Mouse (Mus musculus) T-helper 1 cell (primary cell): ENCODE data around the gene Trappc13.

Experiments
- in situ Hi-C: fragments of 300-600 bp; cut with MboI, MseI; formaldehyde crosslinking; loops from one replicate; pipeline ENCODE4 v1.15.1; 2025; ENCODE audit warnings: high pct_unique_total_duplicates

The Trappc13 gene

DNA sequence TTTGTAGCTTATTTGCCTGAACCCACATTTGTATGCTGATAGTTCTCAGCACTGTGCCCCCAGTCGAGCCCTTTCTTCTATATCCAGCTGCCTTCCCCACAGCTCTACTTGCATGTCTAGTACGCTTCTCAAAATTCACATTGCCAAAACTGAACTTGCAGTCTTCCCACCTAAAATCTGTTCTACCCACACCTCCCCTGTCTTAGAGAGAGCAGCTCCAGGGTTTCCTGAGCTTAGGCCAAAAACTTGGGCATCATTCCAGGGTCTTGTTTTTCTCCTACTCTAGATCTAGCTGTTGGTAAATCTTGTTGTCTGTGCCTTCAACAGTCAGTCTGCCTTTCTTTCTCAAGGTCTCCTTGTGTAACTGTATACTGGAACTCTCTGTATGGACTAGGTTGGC, 63.4 kb downstream of the Trappc13 start:
- in situ Hi-C loops, result no loop called here

GRCm38 (mm10) chr13:104113782-104114181, 64.5 kb downstream of the Trappc13 start:
- in situ Hi-C loops, result no loop called here

DNA sequence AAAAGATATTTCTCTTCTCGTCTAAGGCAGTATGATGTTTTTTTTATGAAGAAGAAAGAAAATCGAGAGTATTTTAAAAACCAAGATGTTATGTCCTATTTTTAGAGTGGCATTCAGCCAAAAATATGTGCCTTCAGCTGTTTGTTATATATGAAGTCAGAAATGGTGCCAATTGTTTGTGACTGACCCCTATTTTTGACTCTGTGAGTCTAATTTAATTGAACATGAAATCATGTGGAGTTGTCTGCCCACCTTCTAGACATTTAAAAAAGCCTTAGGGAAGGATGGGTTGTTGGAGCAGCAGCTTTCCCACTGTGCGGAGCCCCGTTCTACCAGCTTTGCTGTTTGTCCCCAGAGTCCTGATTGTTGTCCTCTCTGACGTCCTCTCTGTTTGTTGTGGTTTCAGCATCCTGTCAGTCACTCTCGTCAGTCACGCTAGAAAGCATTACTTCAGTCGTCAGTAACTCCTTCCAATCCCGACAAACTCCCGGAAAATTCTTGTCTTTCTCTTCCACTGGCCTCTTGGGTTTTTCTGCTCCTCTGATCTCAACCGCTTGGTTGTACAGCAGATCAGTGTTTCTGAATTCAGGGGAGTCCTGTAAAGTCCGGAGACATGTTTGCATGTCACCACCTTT, 65.9 kb downstream of the Trappc13 start:
- in situ Hi-C loops, result no loop called here

DNA sequence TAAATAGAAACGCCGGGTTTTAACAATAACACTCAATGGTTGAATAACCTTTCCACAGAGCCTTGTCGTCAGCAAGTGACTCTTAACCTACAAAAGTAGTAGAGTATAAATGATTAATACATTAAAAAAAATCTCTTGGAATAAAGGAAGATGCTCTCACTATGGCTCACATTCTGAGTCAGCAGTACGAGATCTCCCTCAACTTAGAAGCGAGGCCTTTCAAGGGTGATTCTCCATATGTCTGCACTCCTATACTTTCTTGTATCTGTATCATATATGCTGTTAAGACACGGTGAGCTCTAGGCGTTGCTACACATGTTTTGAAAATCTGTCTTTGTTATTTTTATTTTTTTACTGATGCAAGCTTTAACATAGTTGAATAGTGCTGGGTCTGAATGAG, 67.7 kb downstream of the Trappc13 start:
- in situ Hi-C loops, result no loop called here

- in situ Hi-C loops, result no loop called here
These were observed 68.3 kb downstream of the Trappc13 start for GRCm38 (mm10) chr13:104109816-104110521.

GRCm38 (mm10) chr13:104109288-104109815, 68.9 kb downstream of the Trappc13 start, which contains the start of the genes Nln and Sgtb:
Gene Nln, minus strand, starts transcription at chr13:104109614.
Gene Sgtb, plus strand, starts transcription at chr13:104109741.
- in situ Hi-C loops, result no loop called here

- in situ Hi-C loops, result no loop called here
These were observed 69.5 kb downstream of the Trappc13 start for GRCm38 (mm10) chr13:104108651-104109287.

GRCm38 (mm10) chr13:104101606-104102235, 76.5 kb downstream of the Trappc13 start:
- in situ Hi-C loops, result no loop called here

DNA sequence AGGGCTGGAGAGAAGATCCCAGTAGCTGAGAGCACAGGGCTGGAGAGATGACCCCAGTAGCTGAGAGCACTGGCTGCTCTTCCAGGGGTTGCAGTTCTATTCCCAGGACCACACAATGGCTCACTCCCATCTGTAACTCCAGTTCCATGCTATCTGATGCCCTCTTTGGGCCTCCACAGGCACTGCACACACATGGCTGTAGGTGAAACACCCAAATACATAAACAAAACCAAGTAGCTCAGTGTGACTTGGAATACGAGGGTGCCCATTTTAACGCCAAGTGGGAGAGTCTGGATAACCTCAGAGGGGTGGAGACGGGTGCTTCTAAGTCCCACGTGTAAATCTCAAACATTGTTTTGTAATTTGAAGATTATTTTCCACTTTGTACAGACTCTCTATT, 77.9 kb downstream of the Trappc13 start:
- in situ Hi-C loops, result no loop called here

- in situ Hi-C loops, result no loop called here
These were observed 81.1 kb downstream of the Trappc13 start for GRCm38 (mm10) chr13:104097190-104097589.

DNA sequence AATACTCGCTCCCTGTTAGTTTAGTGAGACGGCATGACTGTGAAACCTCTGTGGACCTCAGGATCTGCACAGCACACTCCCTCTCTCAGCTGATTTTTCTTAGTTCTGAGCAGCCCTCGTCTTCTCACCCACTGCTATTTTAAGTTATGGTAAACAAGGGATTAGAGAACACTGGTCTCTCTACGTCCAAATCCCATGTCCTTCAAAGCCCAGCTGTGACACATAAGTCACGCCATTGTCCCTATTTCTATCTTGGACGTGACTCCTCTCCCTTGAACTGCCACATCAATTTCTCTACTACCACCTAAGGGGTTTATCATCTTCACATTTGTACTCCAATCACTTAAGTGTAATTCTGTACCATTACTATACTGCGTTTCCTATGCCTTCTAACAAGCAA, 82.3 kb downstream of the Trappc13 start:
- in situ Hi-C loops, result no loop called here

- in situ Hi-C loops, result no loop called here
These were observed 83.5 kb downstream of the Trappc13 start for GRCm38 (mm10) chr13:104094531-104095385.
